Mouse (Mus musculus) brain, embryonic 18.5 days (tissue): ENCODE measurements at regions not wholly inside any gene's neighbourhood (a gene's known extent, or its start where the extent isn't known, plus 50 kb on each side); places are given as distances from the start of the nearest gene placed in this dataset.

Source experiments
- DNase-seq: peaks from one replicate; pipeline ENCODE4 v3.0.0-alpha.2; 2012; ENCODE audit warnings: low read depth, low spot score

- DNase-seq: no peak
Observed at GRCm38 (mm10) chr15:67743332-67743731, 1242.6 kb upstream of the Lrrc6 start.

- DNase-seq: no peak
Observed at GRCm38 (mm10) chr15:67732988-67733387, 1232.3 kb upstream of the Lrrc6 start.

- DNase-seq: no peak
Observed at GRCm38 (mm10) chr15:67729492-67729891, 1228.8 kb upstream of the Lrrc6 start.

GRCm38 (mm10) chr15:67725239-67725638 is 1224.5 kb upstream of the Lrrc6 start:
- no peak for DNase-seq

- DNase-seq: no peak
Observed at GRCm38 (mm10) chr15:67714203-67714602, 1213.5 kb upstream of the Lrrc6 start.

GRCm38 (mm10) chr15:67686140-67686539 is 1185.4 kb upstream of the Lrrc6 start:
- DNase-seq: peak; percentile 36

GRCm38 (mm10) chr15:67673276-67673675 is 1172.6 kb upstream of the Lrrc6 start:
- DNase-seq: no peak

GRCm38 (mm10) chr15:67636155-67636554 is 1135.4 kb upstream of the Lrrc6 start:
- no peak for DNase-seq

GRCm38 (mm10) chr15:67626704-67627287 is 1126.1 kb upstream of the Lrrc6 start:
- DNase-seq: no peak

GRCm38 (mm10) chr15:67611896-67612295 is 1111.2 kb upstream of the Lrrc6 start:
- no peak for DNase-seq

- DNase-seq: no peak
Observed at GRCm38 (mm10) chr15:67598426-67598825, 1097.7 kb upstream of the Lrrc6 start.

GRCm38 (mm10) chr15:67576581-67576980 is 1075.9 kb upstream of the Lrrc6 start:
- no peak for DNase-seq

GRCm38 (mm10) chr15:67571614-67572013 is 1070.9 kb upstream of the Lrrc6 start:
- no peak for DNase-seq

- no peak for DNase-seq
Observed at GRCm38 (mm10) chr15:67557304-67557703, 1056.6 kb upstream of the Lrrc6 start.

- DNase-seq: no peak
Observed at GRCm38 (mm10) chr15:67551911-67552310, 1051.2 kb upstream of the Lrrc6 start.

GRCm38 (mm10) chr15:67546896-67547400 is 1046.2 kb upstream of the Lrrc6 start:
- DNase-seq: no peak

GRCm38 (mm10) chr15:67545745-67546144 is 1045.0 kb upstream of the Lrrc6 start:
- DNase-seq: no peak

GRCm38 (mm10) chr15:67513722-67514121 is 1013.0 kb upstream of the Lrrc6 start:
- DNase-seq: no peak

- DNase-seq: peak; percentile 39
Observed at GRCm38 (mm10) chr15:67495001-67495658, 994.4 kb upstream of the Lrrc6 start.

- DNase-seq: no peak
Observed at GRCm38 (mm10) chr15:67481733-67482132, 981.0 kb upstream of the Lrrc6 start.

GRCm38 (mm10) chr15:67474325-67474724 is 973.6 kb upstream of the Lrrc6 start:
- no peak for DNase-seq

- DNase-seq: no peak
Observed at GRCm38 (mm10) chr15:67472979-67473378, 972.3 kb upstream of the Lrrc6 start.

- DNase-seq: no peak
Observed at GRCm38 (mm10) chr15:67471283-67471682, 970.6 kb upstream of the Lrrc6 start.
